Mouse (Mus musculus) heart, embryonic 11.5 days (tissue): ENCODE data around the gene Malrd1. TPM values are rescaled to one million over a fixed set of nuclear protein-coding genes. Genes with fewer than 3 reads are reported as not detected.

Experiments
- ATAC-seq: fragments of 200-750 bp; cut with Nextera tagmentation; replicated peaks from 2 replicates; pipeline ENCODE4 v1.8.0; 2017; ENCODE audit warnings: moderate library complexity; ENCODE audit not compliant: insufficient number of reproducible peaks, low FRiP score, low TSS enrichment
- H3K27ac ChIP-seq: fragments of 300-500 bp; sonication (generic); 2 replicates; pipeline ENCODE4 v1.5.1; 2014; ENCODE audit warnings: mild to moderate bottlenecking, low read depth, low read length
- H3K27me3 ChIP-seq: fragments of 300-500 bp; sonication (generic); 2 replicates; pipeline ENCODE4 v1.6.1; 2014; ENCODE audit warnings: mild to moderate bottlenecking, low read length, mixed read lengths; ENCODE audit not compliant: control insufficient read depth, insufficient read depth
- H3K36me3 ChIP-seq: fragments of 300-500 bp; sonication (generic); 2 replicates; pipeline ENCODE4 v1.6.1; 2014; ENCODE audit warnings: mild to moderate bottlenecking, low read length, moderate library complexity, mixed read lengths; ENCODE audit not compliant: control insufficient read depth, insufficient read depth
- H3K4me1 ChIP-seq: fragments of 300-500 bp; sonication (generic); 2 replicates; pipeline ENCODE4 v1.6.1; 2014; ENCODE audit warnings: low read length; ENCODE audit not compliant: control insufficient read depth, insufficient read depth
- H3K4me2 ChIP-seq: fragments of 300-500 bp; sonication (generic); 2 replicates; pipeline ENCODE4 v1.6.1; 2014; ENCODE audit warnings: mild to moderate bottlenecking, moderate library complexity
- H3K4me3 ChIP-seq: fragments of 300-500 bp; sonication (generic); 2 replicates; pipeline ENCODE4 v1.5.1; 2014; ENCODE audit warnings: low read depth, low read length
- H3K9ac ChIP-seq: fragments of 300-500 bp; sonication (generic); 2 replicates; pipeline ENCODE4 v1.6.1; 2014; ENCODE audit warnings: mild to moderate bottlenecking, low read depth, low read length, moderate library complexity
- H3K9me3 ChIP-seq: fragments of 300-500 bp; sonication (generic); replicated peaks from 2 replicates; pipeline ENCODE4 v1.6.1; 2016; ENCODE audit warnings: low read length; ENCODE audit not compliant: control insufficient read depth
- WGBS: fragments of 180-500 bp; shearing (Covaris S2); extraction: QIAGEN DNeasy Blood & Tissue Kit; methylation state at CpG from one replicate; pipeline ENCODE4 v1.1.7; 2014; ENCODE audit not compliant: insufficient replicate concordance; 5-methylcytosine and 5-hydroxymethylcytosine counted together
- polyA plus RNA-seq: library from polyadenylated mRNA; unstranded; fragments of >200 nt; fragmentation: Nextera tagmentation; extraction: Ambion mirVana; gene quantifications from 2 replicates; pipeline ENCODE4 v1.2.1, GENCODE M21; 2014

Malrd1 gene
- polyA plus RNA-seq, 1 experiment from 2014 or later = not detected

GRCm38 (mm10) chr2:15744979-15745688, 218.9 kb downstream of the Malrd1 start:
- H3K27ac ChIP-seq = no peak overlapping the region
- H3K9ac ChIP-seq = no peak overlapping the region
- H3K4me2 ChIP-seq = no peak overlapping the region
- no peaks in the 10 kb centered on the region for H3K9me3 ChIP-seq
- H3K36me3 ChIP-seq = no peaks in the 10 kb centered on the region
- WGBS = 36% methylated on average over 4 of the region's 4 CpGs
- ATAC-seq = no peak
- no peak overlapping the region for H3K4me3 ChIP-seq
- no peaks in the 10 kb centered on the region for H3K4me1 ChIP-seq
- no peaks in the 10 kb centered on the region for H3K27me3 ChIP-seq

- Histone ChIP-seq H3K4me1 (no peaks in the 10 kb centered on the region), H3K9me3 (no peaks in the 10 kb centered on the region), H3K4me3 (no peak overlapping the region), H3K27ac (no peak overlapping the region), H3K36me3 (no peaks in the 10 kb centered on the region), H3K9ac (no peak overlapping the region), H3K4me2 (no peak overlapping the region), H3K27me3 (no peaks in the 10 kb centered on the region)
- 69% methylated on average over 2 of the region's 2 CpGs for WGBS
- no peak for ATAC-seq
Observed at GRCm38 (mm10) chr2:15784818-15785217, 258.5 kb downstream of the Malrd1 start.

GRCm38 (mm10) chr2:15815724-15816123, 289.4 kb downstream of the Malrd1 start:
- H3K9ac ChIP-seq = no peak overlapping the region

GRCm38 (mm10) chr2:15869380-15869779, 343.1 kb downstream of the Malrd1 start:
- Histone ChIP-seq H3K9me3 (no peaks in the 10 kb centered on the region), H3K36me3 (no peaks in the 10 kb centered on the region), H3K9ac (no peak overlapping the region), H3K4me2 (no peak overlapping the region), H3K27ac (no peak overlapping the region), H3K27me3 (no peaks in the 10 kb centered on the region), H3K4me1 (no peaks in the 10 kb centered on the region), H3K4me3 (no peak overlapping the region)
- WGBS = 20% methylated on average over 7 of the region's 7 CpGs
- no peak for ATAC-seq

More at GRCm38 (mm10) chr2:15815724-15816123, 289.4 kb downstream of the Malrd1 start:
- Histone ChIP-seq H3K27ac (no peak overlapping the region), H3K4me3 (no peak overlapping the region), H3K4me2 (no peak overlapping the region), H3K27me3 (no peaks in the 10 kb centered on the region), H3K36me3 (no peaks in the 10 kb centered on the region), H3K4me1 (no peaks in the 10 kb centered on the region), H3K9me3 (no peaks in the 10 kb centered on the region)
- 53% methylated on average over 1 of the region's 1 CpGs for WGBS
- ATAC-seq = no peak

- no peak for ATAC-seq
- H3K9ac ChIP-seq = no peak overlapping the region
- H3K4me2 ChIP-seq = no peak overlapping the region
- WGBS = 77% methylated on average over 1 of the region's 1 CpGs
- H3K27me3 ChIP-seq = no peaks in the 10 kb centered on the region
- no peak overlapping the region for H3K27ac ChIP-seq
- no peak overlapping the region for H3K4me3 ChIP-seq
- H3K9me3 ChIP-seq = no peaks in the 10 kb centered on the region
- H3K36me3 ChIP-seq = no peaks in the 10 kb centered on the region
- no peaks in the 10 kb centered on the region for H3K4me1 ChIP-seq
Observed at GRCm38 (mm10) chr2:15893418-15894120, 367.3 kb downstream of the Malrd1 start.

- no peak overlapping the region for H3K9ac ChIP-seq
- no peaks in the 10 kb centered on the region for H3K9me3 ChIP-seq
- H3K27ac ChIP-seq = no peak overlapping the region
- no peaks in the 10 kb centered on the region for H3K27me3 ChIP-seq
- WGBS = 55% methylated on average over 3 of the region's 3 CpGs
- no peaks in the 10 kb centered on the region for H3K4me1 ChIP-seq
- H3K4me3 ChIP-seq = no peak overlapping the region
- ATAC-seq = no peak
- no peaks in the 10 kb centered on the region for H3K36me3 ChIP-seq
- H3K4me2 ChIP-seq = no peak overlapping the region
Observed at GRCm38 (mm10) chr2:15925432-15925831, 399.2 kb downstream of the Malrd1 start.

- no peak overlapping the region for H3K9ac ChIP-seq
- no peaks in the 10 kb centered on the region for H3K27me3 ChIP-seq
- no peaks in the 10 kb centered on the region for H3K9me3 ChIP-seq
- H3K27ac ChIP-seq = no peak overlapping the region
- no peak overlapping the region for H3K4me3 ChIP-seq
- H3K36me3 ChIP-seq = no peaks in the 10 kb centered on the region
- ATAC-seq = no peak
- no peak overlapping the region for H3K4me2 ChIP-seq
- 62% methylated on average over 1 of the region's 1 CpGs for WGBS
- H3K4me1 ChIP-seq = no peaks in the 10 kb centered on the region
Observed at GRCm38 (mm10) chr2:15926041-15926440, 399.8 kb downstream of the Malrd1 start.

GRCm38 (mm10) chr2:15931479-15931878, 405.2 kb downstream of the Malrd1 start:
- no peak overlapping the region for H3K9ac ChIP-seq
- H3K9me3 ChIP-seq = no peaks in the 10 kb centered on the region
- H3K4me3 ChIP-seq = no peak overlapping the region
- no peaks in the 10 kb centered on the region for H3K36me3 ChIP-seq
- no peak for ATAC-seq
- H3K27ac ChIP-seq = no peak overlapping the region
- no peak overlapping the region for H3K4me2 ChIP-seq
- WGBS = 63% methylated on average over 1 of the region's 1 CpGs
- no peaks in the 10 kb centered on the region for H3K27me3 ChIP-seq
- no peaks in the 10 kb centered on the region for H3K4me1 ChIP-seq

GRCm38 (mm10) chr2:15931924-15932323, 405.6 kb downstream of the Malrd1 start:
- H3K4me3 ChIP-seq = no peak overlapping the region
- no peak overlapping the region for H3K9ac ChIP-seq
- H3K4me1 ChIP-seq = no peaks in the 10 kb centered on the region
- H3K27me3 ChIP-seq = no peaks in the 10 kb centered on the region
- H3K4me2 ChIP-seq = no peak overlapping the region
- no peaks in the 10 kb centered on the region for H3K9me3 ChIP-seq
- H3K36me3 ChIP-seq = no peaks in the 10 kb centered on the region
- H3K27ac ChIP-seq = no peak overlapping the region
- no peak for ATAC-seq
